Mouse (Mus musculus) v-Abl transformed pro-B cells (cell line): ENCODE measurements around the gene Gse1.

Experiments used
- in situ Hi-C, 2 experiments: fragments of 400-800 bp; cut with MboI; formaldehyde crosslinking; loops; one replicate each; pipeline ENCODE4 v1.15.1; 2025; ENCODE audit not compliant: unreplicated experiment in 2 of 2

Gene Gse1

GRCm38 (mm10) chr8:120264944-120265453 lies 36.7 kb downstream of the Gse1 start:
- in situ Hi-C loops: no loop called here

DNA sequence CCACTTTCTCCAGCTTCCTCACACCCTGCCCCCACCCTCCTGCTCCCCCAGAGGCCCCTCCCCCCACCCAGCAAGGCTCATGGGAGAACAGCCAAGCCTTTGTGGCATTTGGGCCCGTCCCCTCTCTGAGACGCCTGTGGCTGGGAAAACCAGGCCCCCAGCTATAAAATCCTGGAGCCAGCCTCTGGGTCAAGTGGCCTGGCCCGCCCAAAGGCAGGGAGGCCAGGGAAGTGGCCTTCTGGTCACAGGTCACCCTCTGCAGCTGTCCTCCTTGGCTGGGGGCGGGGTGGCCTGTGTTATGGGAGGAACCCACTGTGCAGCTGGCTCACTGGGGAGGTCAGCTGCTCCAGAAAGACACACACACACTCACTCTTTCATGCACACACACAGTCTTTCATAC lies 37.2 kb downstream of the Gse1 start:
- in situ Hi-C loops: no loop called here

DNA sequence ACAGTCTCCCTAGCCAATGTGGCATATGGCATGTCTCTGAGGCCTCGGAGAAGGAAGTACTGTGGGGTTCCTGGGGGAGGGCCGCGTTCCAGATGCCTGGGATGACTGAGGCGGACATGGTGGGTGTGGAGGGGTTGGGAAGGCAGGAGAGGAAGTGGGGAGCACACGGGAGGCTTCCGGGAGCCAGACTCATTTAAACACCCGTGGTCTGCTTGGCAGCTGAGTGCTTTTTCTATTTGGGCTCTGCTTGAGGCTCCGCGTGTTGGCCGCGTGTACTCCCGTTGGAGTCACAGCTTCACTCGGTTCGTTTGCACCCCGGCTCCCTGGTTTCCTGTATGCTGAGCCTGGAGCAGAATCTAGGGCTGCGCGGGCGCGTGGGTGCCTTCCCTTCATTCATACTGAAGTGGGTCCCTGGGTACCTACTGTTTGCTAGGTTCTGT lies 40.3 kb downstream of the Gse1 start:
- in situ Hi-C loops: no loop called here

GRCm38 (mm10) chr8:120270449-120270848 lies 42.2 kb downstream of the Gse1 start:
- in situ Hi-C loops: no loop called here

- in situ Hi-C loops: no loop called here
These were observed 45.2 kb downstream of the Gse1 start for GRCm38 (mm10) chr8:120273430-120273829.

- in situ Hi-C loops: no loop called here
These were observed 48.0 kb downstream of the Gse1 start for GRCm38 (mm10) chr8:120276051-120276890.

- in situ Hi-C loops: no loop called here
These were observed 48.7 kb downstream of the Gse1 start for GRCm38 (mm10) chr8:120276891-120277426.

GRCm38 (mm10) chr8:120278009-120278408 lies 49.8 kb downstream of the Gse1 start:
- in situ Hi-C loops: no loop called here

- in situ Hi-C loops: no loop called here
These were observed 51.2 kb downstream of the Gse1 start for GRCm38 (mm10) chr8:120279418-120279817.

GRCm38 (mm10) chr8:120281487-120281886 lies 53.2 kb downstream of the Gse1 start:
- in situ Hi-C loops: no loop called here

DNA sequence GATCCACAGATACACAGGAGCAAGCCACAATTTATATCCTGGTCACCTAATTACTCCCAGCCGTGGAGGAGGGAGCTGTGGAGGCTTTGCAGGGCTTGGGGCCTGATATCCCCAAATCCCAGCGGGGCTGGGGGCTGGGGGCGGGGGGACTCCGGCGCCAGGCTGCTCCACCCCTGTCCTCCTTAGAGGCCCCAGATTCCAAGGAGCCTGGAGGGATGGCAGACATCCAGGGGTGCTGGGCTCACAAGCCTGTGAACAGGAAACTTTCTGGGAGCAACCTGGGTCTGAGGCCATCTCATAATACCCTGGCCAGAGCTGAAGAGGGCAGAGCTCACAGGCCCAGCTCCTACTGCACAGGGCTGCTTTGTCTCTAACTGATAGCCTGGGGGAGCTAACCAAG lies 54.2 kb downstream of the Gse1 start:
- in situ Hi-C loops: no loop called here

- in situ Hi-C loops: no loop called here
These were observed 56.0 kb downstream of the Gse1 start for GRCm38 (mm10) chr8:120284265-120284664.

DNA sequence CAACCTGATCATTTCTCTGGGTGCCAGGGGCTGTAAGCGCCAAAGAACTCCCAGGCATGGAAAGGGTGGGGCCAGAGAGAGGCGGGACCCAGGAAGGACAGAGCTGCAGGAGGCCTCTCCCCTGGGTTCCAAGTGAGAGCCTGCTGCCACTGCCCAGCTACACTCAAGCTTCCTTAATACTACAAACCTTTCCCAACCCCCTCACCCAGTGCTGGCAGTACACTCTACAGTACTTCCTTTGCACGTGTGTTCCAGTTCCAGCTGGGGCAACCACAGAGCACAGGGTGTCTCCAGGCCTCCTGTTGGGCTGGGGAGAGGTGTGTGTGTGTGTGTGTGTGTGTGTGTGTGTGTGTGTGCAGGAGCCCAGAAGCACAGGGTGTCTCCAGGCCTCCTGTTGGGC lies 56.8 kb downstream of the Gse1 start:
- in situ Hi-C loops: no loop called here

DNA sequence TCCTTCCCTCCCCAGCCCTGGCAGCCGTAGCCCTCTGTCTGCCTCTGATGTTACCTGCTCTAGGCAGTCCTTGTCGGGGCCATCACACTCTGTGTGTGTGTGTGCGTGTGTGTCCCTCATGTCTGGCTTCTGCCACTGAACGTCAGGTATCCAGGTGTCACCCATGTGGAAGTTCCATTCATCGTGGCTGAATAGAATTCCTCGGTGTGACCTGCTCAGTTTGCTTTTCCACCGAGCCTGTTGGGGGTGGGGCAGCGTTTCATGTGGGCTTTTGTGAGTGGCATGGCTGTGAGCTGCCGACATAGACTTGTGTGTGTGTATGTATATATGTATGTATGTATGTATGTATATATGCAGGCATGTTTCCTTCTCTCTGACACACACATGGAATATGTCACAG lies 57.6 kb downstream of the Gse1 start:
- in situ Hi-C loops: no loop called here

DNA sequence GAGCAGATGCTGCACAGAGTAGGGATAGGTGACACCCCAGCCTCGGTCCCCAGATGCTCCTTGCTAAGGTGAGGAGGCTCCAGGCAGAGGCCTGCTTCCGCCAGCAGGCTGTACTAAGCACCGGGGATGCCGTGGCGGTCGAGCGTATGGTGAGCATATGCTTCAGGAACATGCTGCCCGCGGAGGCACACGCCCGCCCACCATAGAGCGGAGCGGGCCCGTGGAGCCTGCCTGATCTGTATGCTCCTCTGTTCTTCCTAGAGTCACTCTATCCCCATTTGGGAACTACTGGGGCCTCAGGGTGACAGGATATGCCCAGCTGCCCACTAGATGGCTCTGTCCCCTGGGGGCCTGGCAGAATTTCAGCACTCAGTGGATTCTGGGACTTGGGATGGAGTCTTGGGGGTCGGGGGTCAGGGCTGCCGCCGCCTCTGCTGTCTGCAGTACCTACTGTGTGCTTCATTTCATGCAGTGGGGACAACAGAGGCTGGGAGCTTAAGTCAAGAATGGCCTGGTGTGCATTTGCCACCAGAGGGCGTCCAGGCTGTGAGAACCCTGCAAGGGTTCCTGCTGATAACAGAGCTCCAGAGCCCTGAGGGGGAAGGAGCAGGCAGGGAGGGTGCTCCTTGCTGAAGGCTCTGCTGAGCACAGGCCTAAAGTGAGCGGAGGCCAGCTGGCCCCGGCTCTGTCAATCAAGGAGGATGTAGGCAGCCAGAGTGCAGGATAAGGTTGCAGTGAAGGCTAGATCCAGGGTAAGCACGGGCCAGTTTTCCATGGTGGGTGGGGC lies 60.1 kb downstream of the Gse1 start:
- in situ Hi-C loops: no loop called here

GRCm38 (mm10) chr8:120289191-120289590 lies 60.9 kb downstream of the Gse1 start:
- in situ Hi-C loops: no loop called here

DNA sequence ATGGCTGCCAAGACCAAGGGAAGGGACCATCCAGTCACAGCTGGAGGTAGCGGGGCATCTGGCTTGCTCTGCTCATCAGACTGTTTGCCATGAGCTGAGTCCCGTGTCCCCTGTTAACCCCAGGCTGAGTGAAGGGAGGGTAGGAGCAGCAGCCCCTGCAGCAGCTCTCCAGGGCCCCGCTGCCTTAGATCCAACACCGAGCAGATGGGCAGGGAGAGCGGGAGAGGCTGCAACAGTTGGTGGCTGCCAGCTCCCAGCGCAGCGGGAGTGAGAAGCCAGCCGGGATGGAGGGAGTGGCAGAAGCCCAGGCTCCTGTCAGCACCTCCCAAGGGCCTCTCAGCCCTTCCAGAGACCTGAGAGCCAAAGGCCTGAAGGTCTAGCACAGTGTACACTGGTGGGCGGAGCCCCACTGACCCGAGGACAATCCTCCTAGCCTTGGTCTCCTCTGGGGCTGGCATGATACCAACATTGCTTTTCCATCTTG lies 61.5 kb downstream of the Gse1 start:
- in situ Hi-C loops: loop anchor here in 1 of 2 experiments (5.0 kb wide), 1 partner anchor 323 kb away; no protein-coding TSS in a partner anchor

GRCm38 (mm10) chr8:120290614-120291013 lies 62.4 kb downstream of the Gse1 start:
- in situ Hi-C loops: loop anchor here in 1 of 2 experiments (5.0 kb wide), 1 partner anchor 322 kb away; no protein-coding TSS in a partner anchor

DNA sequence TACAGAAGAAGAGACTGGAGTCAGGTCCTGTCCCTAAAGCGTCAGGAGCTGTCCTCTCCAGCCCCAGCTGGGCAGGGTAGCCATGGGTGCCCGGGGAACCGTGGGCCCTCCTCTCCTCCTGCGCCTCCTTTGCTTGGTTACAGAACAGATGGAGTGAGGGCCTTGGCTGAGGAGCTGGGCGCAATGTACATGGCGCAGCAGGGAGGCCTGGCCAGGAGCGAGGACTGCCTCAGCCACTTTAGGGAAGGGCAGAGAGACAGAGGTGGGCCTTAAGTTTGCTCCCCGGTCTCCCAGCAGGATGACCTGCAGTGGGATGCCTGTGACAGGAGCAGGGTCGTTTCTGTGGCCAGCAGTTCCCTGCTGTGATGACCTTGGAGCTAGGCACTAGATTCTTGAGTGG lies 63.4 kb downstream of the Gse1 start:
- in situ Hi-C loops: loop anchor here in 1 of 2 experiments (5.0 kb wide), 1 partner anchor 321 kb away; no protein-coding TSS in a partner anchor

GRCm38 (mm10) chr8:120292316-120293107 lies 64.3 kb downstream of the Gse1 start:
- in situ Hi-C loops: loop anchor here in 1 of 2 experiments (5.0 kb wide), 1 partner anchor 320 kb away; no protein-coding TSS in a partner anchor
